Mouse (Mus musculus) right cerebral cortex, postnatal 14 days (tissue): Measurements from ENCODE around the gene Cfap97.
"Not testable (repeated sequence)": the region's sequence is repeated elsewhere in the genome, so short reads cannot be mapped to it uniquely, and the experiment has no call there.

Experiments
- DNase-seq: peaks from one replicate; pipeline ENCODE4 v3.0.0; 2022

Cfap97 gene

GRCm38 (mm10) chr8:46151202-46152062, at the start of gene Cfap97:
Gene Cfap97, plus strand, starts transcription at chr8:46151771.
- peak; percentile 51 for DNase-seq

- no peak for DNase-seq
Measured at GRCm38 (mm10) chr8:46103434-46103833, 48.1 kb upstream of the Cfap97 start.

- no peak for DNase-seq
Measured at GRCm38 (mm10) chr8:46107690-46108089, 43.9 kb upstream of the Cfap97 start.

GRCm38 (mm10) chr8:46113421-46114170, 38.0 kb upstream of the Cfap97 start:
- not testable (repeated sequence) for DNase-seq

GRCm38 (mm10) chr8:46117172-46117571, 34.4 kb upstream of the Cfap97 start:
- DNase-seq = no peak

- DNase-seq = no peak
Measured at GRCm38 (mm10) chr8:46119176-46119575, 32.4 kb upstream of the Cfap97 start.

GRCm38 (mm10) chr8:46122498-46122897, 29.1 kb upstream of the Cfap97 start:
- DNase-seq = no peak

- no peak for DNase-seq
Measured at GRCm38 (mm10) chr8:46130426-46130825, 21.1 kb upstream of the Cfap97 start.

- not testable (repeated sequence) for DNase-seq
Measured at GRCm38 (mm10) chr8:46135546-46135945, 16.0 kb upstream of the Cfap97 start.

- no peak for DNase-seq
Measured at GRCm38 (mm10) chr8:46137336-46137735, 14.2 kb upstream of the Cfap97 start.

- DNase-seq = no peak
Measured at GRCm38 (mm10) chr8:46137843-46138596, 13.6 kb upstream of the Cfap97 start.

GRCm38 (mm10) chr8:46140376-46141120, 11.0 kb upstream of the Cfap97 start:
- no peak for DNase-seq

GRCm38 (mm10) chr8:46141688-46142087, 9.9 kb upstream of the Cfap97 start:
- no peak for DNase-seq

- no peak for DNase-seq
Measured at GRCm38 (mm10) chr8:46142498-46143081, 9.0 kb upstream of the Cfap97 start.

- no peak for DNase-seq
Measured at GRCm38 (mm10) chr8:46143470-46143869, 8.1 kb upstream of the Cfap97 start.

GRCm38 (mm10) chr8:46143924-46144323, 7.6 kb upstream of the Cfap97 start:
- no peak for DNase-seq

GRCm38 (mm10) chr8:46146173-46146572, 5.4 kb upstream of the Cfap97 start:
- no peak for DNase-seq

- DNase-seq = no peak
Measured at GRCm38 (mm10) chr8:46149306-46149705, 2.3 kb upstream of the Cfap97 start.

- no peak for DNase-seq
Measured at GRCm38 (mm10) chr8:46149782-46150181, 1.8 kb upstream of the Cfap97 start.

- DNase-seq = peak; percentile 81
Measured at GRCm38 (mm10) chr8:46152064-46153031, 777 bp downstream of the Cfap97 start, which contains the start of gene Snx25. Gene Snx25, minus strand, starts transcription at chr8:46152159.

GRCm38 (mm10) chr8:46153042-46153441, 1.5 kb downstream of the Cfap97 start:
- DNase-seq = no peak
